Mouse (Mus musculus) liver, embryonic 14.5 days (tissue): Measurements from ENCODE around the gene Coro1c. TPM values are rescaled to one million over a fixed set of nuclear protein-coding genes. Genes with fewer than 3 reads are reported as not detected.

ENCODE experiments used
- ATAC-seq: fragments of 200-750 bp; cut with Nextera tagmentation; 2 replicates; pipeline ENCODE4 v1.8.0; 2017; ENCODE audit warnings: moderate number of reproducible peaks, mild to moderate bottlenecking, moderate library complexity; ENCODE audit not compliant: insufficient read depth
- DNase-seq, 3 experiments: peaks; one replicate each; pipeline ENCODE4 v3.0.0-alpha.2; 2012 to 2013; ENCODE audit warnings: low read depth in 3 of 3, low spot score in 3 of 3
- H3K27ac ChIP-seq: fragments of 300-500 bp; sonication (generic); 2 replicates; pipeline ENCODE4 v1.5.1; 2014; ENCODE audit warnings: moderate library complexity, mild to moderate bottlenecking, control low read depth, inconsistent platforms
- H3K27me3 ChIP-seq: fragments of 300-500 bp; sonication (generic); 2 replicates; pipeline ENCODE4 v1.6.1; 2014; ENCODE audit warnings: mild to moderate bottlenecking, low read length, moderate library complexity; ENCODE audit not compliant: control insufficient read depth, insufficient read depth
- H3K36me3 ChIP-seq: fragments of 300-500 bp; sonication (generic); replicated peaks from 2 replicates; pipeline ENCODE4 v1.6.1; 2014; ENCODE audit warnings: low read depth; ENCODE audit not compliant: control insufficient read depth, insufficient read depth
- H3K4me1 ChIP-seq, 2 experiments: fragments of 200-500 bp in 1 of 2; fragments of 300-500 bp in 1 of 2; sonication (generic) in 1 of 2; replicated peaks; 2 replicates each; pipeline ENCODE4 v1.6.1; 2012 to 2014; ENCODE audit warnings: antibody characterized with exemption in 1 of 2, inconsistent platforms in 1 of 2, low read length in 1 of 2; ENCODE audit not compliant: control insufficient read depth in 2 of 2, insufficient read depth in 2 of 2
- H3K4me2 ChIP-seq: fragments of 300-500 bp; sonication (generic); 2 replicates; pipeline ENCODE4 v1.6.1; 2014; ENCODE audit warnings: low read depth, mild to moderate bottlenecking, control low read depth, moderate library complexity
- H3K4me3 ChIP-seq, 2 experiments: fragments of 200-500 bp in 1 of 2; fragments of 300-500 bp in 1 of 2; sonication (generic) in 1 of 2; 2 replicates each; pipeline ENCODE4 v1.5.1; 2012 to 2014; ENCODE audit warnings: low read depth in 2 of 2, low read length in 2 of 2, mild to moderate bottlenecking in 2 of 2, control low read depth in 1 of 2, inconsistent platforms in 1 of 2, moderate library complexity in 1 of 2; ENCODE audit not compliant: insufficient read depth in 1 of 2
- H3K9ac ChIP-seq: fragments of 300-500 bp; sonication (generic); replicated peaks from 2 replicates; pipeline ENCODE4 v1.6.1; 2014; ENCODE audit warnings: mild to moderate bottlenecking, control low read depth, moderate library complexity
- H3K9me3 ChIP-seq: fragments of 300-500 bp; sonication (generic); 2 replicates; pipeline ENCODE4 v1.6.1; 2016; ENCODE audit warnings: low read length, mixed read lengths; ENCODE audit not compliant: control insufficient read depth
- CTCF ChIP-seq: IDR thresholded peaks from 2 replicates; pipeline ENCODE4 v1.5.1; 2016; ENCODE audit warnings: antibody characterized with exemption, low read depth, control low read depth
- EP300 ChIP-seq: IDR thresholded peaks from 2 replicates; pipeline ENCODE4 v1.6.1; 2016; ENCODE audit warnings: antibody characterized with exemption, low read depth
- WGBS: fragments of 180-500 bp; shearing (Covaris S2); extraction: QIAGEN DNeasy Blood & Tissue Kit; methylation state at CpG from one replicate; pipeline ENCODE4 v1.1.7; 2014; ENCODE audit not compliant: insufficient replicate concordance; 5-methylcytosine and 5-hydroxymethylcytosine counted together
- polyA plus RNA-seq, 2 experiments: library from polyadenylated mRNA; depleted of rRNA in 1 of 2; stranded (reverse) in 1 of 2; unstranded in 1 of 2; fragments of >200 nt; fragmentation: Nextera tagmentation in 1 of 2; extraction: Ambion mirVana in 1 of 2; gene quantifications; 2 replicates each; pipeline versions ENCODE4 v1.2.1 to v1.2.3; 2012 to 2014

The Coro1c gene
- polyA plus RNA-seq, 2 experiments: 26.2 to 35.6 TPM

- no peak overlapping the region for H3K9ac ChIP-seq
- no peak overlapping the region for H3K4me2 ChIP-seq
- H3K36me3 ChIP-seq: peaks cover 9% of the 10 kb centered on the region; the same call in 1 of the 2 replicates
- TF ChIP-seq EP300: no peak
- no peak for TF ChIP-seq CTCF
- H3K9me3 ChIP-seq: no peaks in the 10 kb centered on the region
- H3K4me1 ChIP-seq: peaks cover 16% of the 10 kb centered on the region in 2 experiments
- DNase-seq (no peak), ATAC-seq (no peak)
- H3K4me3 ChIP-seq: no peak overlapping the region
- H3K27me3 ChIP-seq: no peaks in the 10 kb centered on the region
- 70% methylated on average over 9 of the region's 9 CpGs for WGBS
- H3K27ac ChIP-seq: no peak overlapping the region
Measured at GRCm38 (mm10) chr5:113842906-113843305, 65.7 kb downstream of the Coro1c start.

GRCm38 (mm10) chr5:113842244-113842643 lies 66.3 kb downstream of the Coro1c start:
- Histone ChIP-seq H3K4me2 (no peak overlapping the region), H3K27me3 (no peaks in the 10 kb centered on the region), H3K27ac (no peak overlapping the region), H3K9me3 (no peaks in the 10 kb centered on the region), H3K9ac (no peak overlapping the region), H3K36me3 (peaks cover 9% of the 10 kb centered on the region; the same call in 1 of the 2 replicates), H3K4me1 (peaks cover 10 to 13% of the 10 kb centered on the region in 2 experiments), H3K4me3 (no peak overlapping the region)
- DNase-seq (no peak), ATAC-seq (no peak)
- TF ChIP-seq EP300 (no peak), CTCF (no peak)
- 47% methylated on average over 9 of the region's 9 CpGs for WGBS

DNA sequence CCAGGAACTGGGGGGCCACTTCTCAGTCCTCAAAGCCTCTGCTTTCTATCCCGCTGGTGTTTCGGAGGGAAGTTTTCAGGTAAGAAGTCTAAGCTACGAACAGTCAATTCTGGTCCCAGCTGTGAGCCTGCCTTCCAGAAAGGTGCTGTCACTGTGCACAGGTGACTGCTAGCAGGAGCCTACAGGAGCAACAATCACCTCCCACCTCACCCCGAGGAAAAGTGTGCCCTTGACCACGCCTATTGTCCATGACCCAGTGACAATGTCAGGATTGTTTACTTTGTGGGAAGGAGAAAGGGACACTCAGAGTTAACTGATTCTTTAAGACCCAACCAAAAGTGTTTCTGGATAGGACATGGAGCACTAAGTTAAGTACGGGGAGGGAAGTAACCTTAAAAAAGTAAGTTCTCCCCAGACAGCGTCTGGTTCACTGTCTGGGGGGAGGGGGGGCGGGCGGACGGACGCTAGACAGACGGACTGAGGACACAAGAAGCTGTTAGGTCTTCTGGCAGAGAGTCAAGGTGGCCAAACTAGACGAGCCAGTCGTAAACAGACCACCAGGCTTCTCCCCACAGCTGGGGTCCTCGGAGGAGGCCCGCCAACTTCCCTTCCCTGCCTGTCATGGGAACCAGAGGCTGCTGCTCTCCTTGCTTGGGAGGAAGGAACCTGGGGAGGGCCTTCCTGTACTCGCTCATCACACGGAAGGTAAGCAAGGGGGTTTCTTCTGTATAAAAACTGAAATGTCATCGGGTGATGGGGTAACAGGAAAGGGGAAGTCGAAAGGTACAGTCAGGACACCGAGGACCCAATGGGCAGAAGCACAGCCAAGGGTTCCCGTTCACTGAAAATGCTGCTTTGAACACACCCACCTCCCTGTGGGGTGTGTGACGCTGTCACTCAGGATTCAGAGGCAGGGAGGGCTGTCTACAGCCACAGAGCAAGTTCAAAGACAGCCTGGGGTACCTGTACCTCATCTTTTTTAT lies 67.0 kb downstream of the Coro1c start:
- Histone ChIP-seq H3K36me3 (peaks cover 9% of the 10 kb centered on the region; the same call in 1 of the 2 replicates), H3K27ac (no peak overlapping the region), H3K4me1 (peaks cover 5 to 6% of the 10 kb centered on the region in 2 experiments), H3K27me3 (no peaks in the 10 kb centered on the region), H3K9me3 (no peaks in the 10 kb centered on the region), H3K4me2 (no peak overlapping the region), H3K9ac (no peak overlapping the region), H3K4me3 (no peak overlapping the region)
- ATAC-seq (no peak), DNase-seq (no peak)
- TF ChIP-seq EP300 (no peak), CTCF (no peak)
- WGBS: 53% methylated on average over 23 of the region's 23 CpGs

- H3K27ac ChIP-seq: no peak overlapping the region
- 0 out of 4 replicates have a peak, but pooled peaks cover 0 to 2% of the 10 kb centered on the region in 2 experiments for H3K4me1 ChIP-seq
- DNase-seq (no peak), ATAC-seq (no peak)
- H3K4me3 ChIP-seq: no peak overlapping the region
- no peak overlapping the region for H3K4me2 ChIP-seq
- H3K9me3 ChIP-seq: no peaks in the 10 kb centered on the region
- TF ChIP-seq EP300: no peak
- no peak for TF ChIP-seq CTCF
- no peaks in the 10 kb centered on the region for H3K27me3 ChIP-seq
- no peak overlapping the region for H3K9ac ChIP-seq
- WGBS: 56% methylated on average over 4 of the region's 4 CpGs
- H3K36me3 ChIP-seq: peaks cover 9% of the 10 kb centered on the region; the same call in 1 of the 2 replicates
Measured at GRCm38 (mm10) chr5:113840443-113840842, 68.1 kb downstream of the Coro1c start.

DNA sequence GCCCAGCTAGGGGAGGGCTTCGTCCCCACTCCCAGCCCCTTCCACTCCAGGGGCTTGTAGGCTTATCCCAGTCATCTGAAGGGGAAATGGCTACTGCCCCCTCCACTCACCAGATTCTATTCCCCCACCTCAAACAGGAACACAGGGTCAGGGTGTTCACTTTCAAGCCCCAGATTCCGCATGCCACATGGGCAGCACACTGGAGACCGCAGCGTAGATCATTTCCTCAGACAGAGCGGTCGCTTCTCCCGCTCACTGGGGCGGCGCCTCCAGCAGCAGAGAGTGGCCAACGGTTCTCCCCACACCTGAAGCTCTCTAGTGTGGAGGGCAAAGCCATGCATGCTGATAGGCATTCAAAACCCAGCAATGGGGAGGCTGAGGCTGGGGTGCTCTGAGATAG lies 71.6 kb downstream of the Coro1c start:
- TF ChIP-seq EP300: no peak
- no peak for TF ChIP-seq CTCF
- Histone ChIP-seq H3K4me1 (peaks cover 0 to 2% of the 10 kb centered on the region in 2 experiments; a peak in 1 of 4 replicates), H3K27me3 (no peaks in the 10 kb centered on the region), H3K4me3 (no peak overlapping the region), H3K9ac (no peak overlapping the region), H3K4me2 (no peak overlapping the region), H3K36me3 (no peaks in the 10 kb centered on the region), H3K9me3 (no peaks in the 10 kb centered on the region), H3K27ac (no peak overlapping the region)
- DNase-seq (no peak), ATAC-seq (no peak)
- WGBS: 42% methylated on average over 10 of the region's 10 CpGs
